Mouse (Mus musculus) embryonic stem cell, embryonic (primary cell): Measurements from ENCODE around the gene Tceanc2.

ENCODE experiments used
- CTCF ChIA-PET, 4 experiments: fragments of 300-600 bp in 2 of 4; fragments of 350-600 bp in 2 of 4; sonication (Branson Sonifier 250); formaldehyde crosslinking; loops; one replicate each; lab custom pipeline; 2022; ENCODE audit warnings: inconsistent platforms in 2 of 4; lab: Charles Lee
- POLR2A ChIA-PET, 4 experiments: fragments of 300-600 bp in 2 of 4; fragments of 350-600 bp in 2 of 4; sonication (Branson Sonifier 250); formaldehyde crosslinking; loops; one replicate each; lab custom pipeline; 2022; ENCODE audit warnings: antibody characterized with exemption in 4 of 4, inconsistent platforms in 1 of 4; lab: Charles Lee

Gene Tceanc2

GRCm38 (mm10) chr4:107185703-107186102 lies 6.8 kb upstream of the Tceanc2 start:
- CTCF ChIA-PET = no interaction called here
- POLR2A ChIA-PET = interaction anchor here in 1 of 4 experiments (0.7 to 1.5 kb wide), 2 partner anchors 7 to 18 kb away, joined by 3 to 4 read pairs; partner anchors contain the start of gene Tmem59

GRCm38 (mm10) chr4:107183203-107183602 lies 4.3 kb upstream of the Tceanc2 start:
- CTCF ChIA-PET = interaction anchor here in 3 of 4 experiments (0.6 to 1.1 kb wide), 4 partner anchors 12 to 306 kb away, joined by 3 to 4 read pairs (median 4); partner anchors contain the start of gene Hspb11 (in 1 of the 3)
- POLR2A ChIA-PET = interaction anchor here in 3 of 4 experiments (0.6 to 1.7 kb wide), 6 partner anchors 8 to 325 kb away, joined by 3 to 6 read pairs (median 4); no protein-coding TSS in a partner anchor

GRCm38 (mm10) chr4:107182796-107183195 lies 3.9 kb upstream of the Tceanc2 start:
- CTCF ChIA-PET = interaction anchor here in 3 of 4 experiments (0.6 to 1.1 kb wide), 4 partner anchors 12 to 534 kb away, joined by 3 to 4 read pairs (median 3); partner anchors contain the start of gene Hspb11 (in 1 of the 3)
- POLR2A ChIA-PET = interaction anchor here in 3 of 4 experiments (0.6 to 1.7 kb wide), 5 partner anchors 9 to 325 kb away, joined by 3 to 6 read pairs (median 4); no protein-coding TSS in a partner anchor

- POLR2A ChIA-PET = interaction anchor here in 3 of 4 experiments (0.6 to 2.1 kb wide), 7 partner anchors 9 to 387 kb away, joined by 3 to 6 read pairs (median 3); no protein-coding TSS in a partner anchor
- CTCF ChIA-PET = interaction anchor here in 2 of 4 experiments (0.7 to 1.1 kb wide), 2 partner anchors 72 to 534 kb away, joined by 3 read pairs; partner anchors contain the start of gene Hspb11 (in 1 of the 2)
Measured at GRCm38 (mm10) chr4:107181866-107182265, 3.0 kb upstream of the Tceanc2 start.

GRCm38 (mm10) chr4:107180746-107181145 lies 1.8 kb upstream of the Tceanc2 start:
- ChIA-PET CTCF (interaction anchor here in 3 of 4 experiments (0.5 to 1.0 kb wide), 4 partner anchors 57 to 509 kb away, joined by 3 to 9 read pairs (median 4); no protein-coding TSS in a partner anchor), POLR2A (interaction anchor here in 3 of 4 experiments (0.8 to 3.8 kb wide), 12 partner anchors 9 to 332 kb away, joined by 3 to 38 read pairs (median 4); no protein-coding TSS in a partner anchor)

- ChIA-PET POLR2A (interaction anchor here in 3 of 4 experiments (0.6 to 3.8 kb wide), 27 partner anchors 10 to 533 kb away, joined by 3 to 38 read pairs (median 7); partner anchors contain the start of genes Hspb11 (in 2 of the 3), Lrrc42 (in 2 of the 3) and Ndc1 (in 2 of the 3)), CTCF (no interaction called here)
Measured at GRCm38 (mm10) chr4:107179561-107179960, 645 bp upstream of the Tceanc2 start.

- CTCF ChIA-PET = interaction anchor here (0.5 to 1.6 kb wide), 18 partner anchors 10 to 1658 kb away, joined by 3 to 12 read pairs (median 4); partner anchors contain the start of genes Hspb11 (in 1 of the 4), Lrrc42 (in 1 of the 4) and Ndc1 (in 1 of the 4)
- POLR2A ChIA-PET = interaction anchor here (0.5 to 3.8 kb wide), 122 partner anchors 8 to 1401 kb away, joined by 3 to 38 read pairs (median 4); partner anchors contain the start of genes Hspb11 (in 3 of the 4), Lrrc42 (in 3 of the 4), Ssbp3 (in 3 of the 4) and Cyb5rl (in 2 of the 4)
Measured at GRCm38 (mm10) chr4:107178182-107178829, 610 bp downstream of the Tceanc2 start, which contains the start of gene Tmem59. Gene Tmem59, plus strand, starts transcription at chr4:107178399.

- ChIA-PET CTCF (interaction anchor here in 2 of 4 experiments (1.4 to 1.6 kb wide), 3 partner anchors 12 to 170 kb away, joined by 3 to 8 read pairs (median 4); partner anchors contain the start of genes Hspb11 (in 1 of the 2) and Lrrc42 (in 1 of the 2)), POLR2A (interaction anchor here in 3 of 4 experiments (0.6 to 3.8 kb wide), 33 partner anchors 9 to 378 kb away, joined by 3 to 38 read pairs (median 6); partner anchors contain the start of genes Hspb11 (in 2 of the 3), Lrrc42 (in 2 of the 3), Cyb5rl (in 1 of the 3) and Mrpl37 (in 1 of the 3))
Measured at GRCm38 (mm10) chr4:107177506-107177905, 1.4 kb downstream of the Tceanc2 start.

- POLR2A ChIA-PET = interaction anchor here in 2 of 4 experiments (0.6 to 4.1 kb wide), 2 partner anchors 11 to 14 kb away, joined by 3 to 19 read pairs; partner anchors contain the start of genes Tceanc2 (in 1 of the 2) and Tmem59 (in 1 of the 2)
- CTCF ChIA-PET = interaction anchor here in 2 of 4 experiments (0.7 to 1.5 kb wide), 4 partner anchors 10 to 501 kb away, joined by 3 read pairs; partner anchors contain the start of gene Tmem59 (in 1 of the 2)
Measured at GRCm38 (mm10) chr4:107167798-107168197, 11.1 kb downstream of the Tceanc2 start.

GRCm38 (mm10) chr4:107166700-107167099 lies 12.2 kb downstream of the Tceanc2 start:
- ChIA-PET CTCF (no interaction called here), POLR2A (interaction anchor here in 1 of 4 experiments (0.7 to 4.1 kb wide), 4 partner anchors 12 to 1265 kb away, joined by 3 to 19 read pairs (median 3); partner anchors contain the start of genes Tceanc2 and Tmem59)

- POLR2A ChIA-PET = interaction anchor here (0.6 to 4.9 kb wide), 16 partner anchors 11 to 533 kb away, joined by 3 to 27 read pairs (median 3); partner anchors contain the start of genes Tceanc2 (in 3 of the 4), Tmem59 (in 3 of the 4) and Ssbp3 (in 1 of the 4)
- CTCF ChIA-PET = interaction anchor here (0.6 to 2.2 kb wide), 35 partner anchors 8 to 664 kb away, joined by 3 to 21 read pairs (median 3); partner anchors contain the start of genes Tceanc2 (in 1 of the 4) and Tmem59 (in 1 of the 4)
Measured at GRCm38 (mm10) chr4:107163756-107164587, 14.9 kb downstream of the Tceanc2 start.

GRCm38 (mm10) chr4:107163341-107163740 lies 15.6 kb downstream of the Tceanc2 start:
- POLR2A ChIA-PET = interaction anchor here in 3 of 4 experiments (0.7 to 4.9 kb wide), 14 partner anchors 11 to 532 kb away, joined by 3 to 27 read pairs (median 3); partner anchors contain the start of genes Tceanc2 (in 3 of the 3), Tmem59 (in 3 of the 3) and Ssbp3 (in 1 of the 3)
- CTCF ChIA-PET = interaction anchor here (0.6 to 2.2 kb wide), 26 partner anchors 13 to 549 kb away, joined by 3 to 21 read pairs (median 3); partner anchors contain the start of genes Tceanc2 (in 1 of the 4) and Tmem59 (in 1 of the 4)

GRCm38 (mm10) chr4:107160181-107160580 lies 18.7 kb downstream of the Tceanc2 start:
- ChIA-PET CTCF (interaction anchor here (0.5 to 1.5 kb wide), 6 partner anchors 115 to 488 kb away, joined by 3 to 4 read pairs (median 3); no protein-coding TSS in a partner anchor), POLR2A (interaction anchor here in 2 of 4 experiments (1.3 to 4.9 kb wide), 7 partner anchors 9 to 355 kb away, joined by 3 to 27 read pairs (median 4); partner anchors contain the start of genes Tmem59 (in 2 of the 2), Acot11 (in 1 of the 2), Hspb11 (in 1 of the 2) and Lrrc42 (in 1 of the 2))

- POLR2A ChIA-PET = interaction anchor here in 2 of 4 experiments (0.6 to 4.9 kb wide), 3 partner anchors 14 to 19 kb away, joined by 3 to 27 read pairs (median 4); partner anchors contain the start of genes Tmem59 (in 2 of the 2) and Tceanc2 (in 1 of the 2)
Measured at GRCm38 (mm10) chr4:107159166-107159773, 19.6 kb downstream of the Tceanc2 start.

GRCm38 (mm10) chr4:107156983-107157401 lies 21.9 kb downstream of the Tceanc2 start:
- ChIA-PET POLR2A (interaction anchor here in 2 of 4 experiments (1.4 to 1.5 kb wide), 2 partner anchors 22 to 124 kb away, joined by 3 read pairs; partner anchors contain the start of genes Tceanc2 (in 1 of the 2) and Tmem59 (in 1 of the 2)), CTCF (no interaction called here)

More at GRCm38 (mm10) chr4:107159166-107159773, 19.6 kb downstream of the Tceanc2 start:
- CTCF ChIA-PET = no interaction called here
